29 mouse cellular contexts compared by ENCODE assay signal in the genomic region with DNA sequence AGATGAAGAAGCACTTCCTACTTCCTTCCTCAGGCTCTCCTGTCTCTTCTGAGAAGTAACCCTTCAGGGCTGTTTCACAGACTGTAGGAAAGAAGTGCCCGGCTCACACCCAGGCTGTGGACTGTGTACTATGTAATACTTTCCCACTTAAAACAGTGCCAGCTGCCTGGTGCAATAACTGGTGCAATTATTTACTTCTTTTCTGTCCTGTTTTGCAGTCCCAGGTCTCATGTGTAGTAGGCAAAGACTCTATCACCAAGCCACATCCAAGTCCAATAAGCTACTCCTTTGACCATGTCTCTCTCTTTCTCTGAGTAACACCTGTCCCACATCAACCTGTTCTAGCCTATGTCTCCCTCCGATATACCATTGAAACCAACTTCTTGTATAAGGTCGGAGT.
DNase-seq lines count a peak whose midpoint lies in the region; ATAC-seq and TF ChIP-seq lines count a peak whose summit lies in the region.
"Had no signal": no experiment of that assay in that cellular context is flagged by ENCODE, and none has a peak within 500 bp of the region (broad histone marks: within the 10 kb centered on the region; RNA-seq: fewer than 3 reads in every experiment).

No protein-coding gene starts in this region.

- no peaks in the 10 kb centered on the region; the same call in 1 of the 2 replicates for H3K36me3 ChIP-seq in heart, embryonic 10.5 days
- peaks cover 8% of the 10 kb centered on the region; the same call in 1 of the 2 replicates for H3K36me3 ChIP-seq in heart, embryonic 13.5 days
- H3K36me3 ChIP-seq in heart, postnatal 0 days (replicated peaks; ENCODE audit: control insufficient read depth, insufficient read depth, low read length): 0 out of 2 replicates have a peak, but pooled peaks cover 3% of the 10 kb centered on the region
- H3K36me3 ChIP-seq: embryonic facial prominence, embryonic 12.5 days; embryonic facial prominence, embryonic 15.5 days; G1E; hindbrain, embryonic 10.5 days; hindbrain, embryonic 13.5 days; intestine, embryonic 15.5 days had no signal

- 89% methylated on average over 3 of the region's 3 CpGs for WGBS in heart, embryonic 10.5 days
- WGBS in heart, embryonic 13.5 days: 77% methylated on average over 3 of the region's 3 CpGs
- 74% methylated on average over 3 of the region's 3 CpGs for WGBS in heart, postnatal 0 days

- peaks cover 13% of the 10 kb centered on the region; the same call in 1 of the 2 replicates for H3K4me1 ChIP-seq in heart, embryonic 10.5 days
- H3K4me1 ChIP-seq in heart, embryonic 13.5 days: peaks cover 28% of the 10 kb centered on the region
- peaks cover 19% of the 10 kb centered on the region for H3K4me1 ChIP-seq in heart, postnatal 0 days (ENCODE audit: control insufficient read depth, insufficient read depth)
- H3K4me1 ChIP-seq: embryonic facial prominence, embryonic 15.5 days; hindbrain, embryonic 13.5 days had no signal

- no peak for TF ChIP-seq CTCF in heart, postnatal 0 days (IDR thresholded peaks at IDR 0.05; ENCODE audit: low read depth)

- TF ChIP-seq EP300 in heart, postnatal 0 days (IDR thresholded peaks at IDR 0.05; ENCODE audit: low read depth): no peak

- H3K9ac ChIP-seq in heart, embryonic 13.5 days: no peak overlapping the region
- no peak overlapping the region for H3K9ac ChIP-seq in heart, postnatal 0 days (replicated peaks; ENCODE audit: low read depth, low read length)
- H3K9ac ChIP-seq: embryonic facial prominence, embryonic 12.5 days; embryonic facial prominence, embryonic 15.5 days; forebrain, postnatal 0 days; hindbrain, embryonic 13.5 days; intestine, embryonic 15.5 days had no signal

- intact Hi-C loops in heart, postnatal 25 days (cut with DNase I): no loop called here

- H3K9me3 ChIP-seq in heart, embryonic 10.5 days: no peaks in the 10 kb centered on the region
- no peaks in the 10 kb centered on the region for H3K9me3 ChIP-seq in heart, embryonic 13.5 days
- no peaks in the 10 kb centered on the region for H3K9me3 ChIP-seq in heart, postnatal 0 days (replicated peaks; ENCODE audit: control insufficient read depth, low read length)
- H3K9me3 ChIP-seq: embryonic facial prominence, embryonic 12.5 days; embryonic facial prominence, embryonic 15.5 days; G1E; hindbrain, embryonic 10.5 days; hindbrain, embryonic 13.5 days; intestine, embryonic 15.5 days had no signal

- no peak overlapping the region for H3K4me2 ChIP-seq in heart, embryonic 13.5 days
- H3K4me2 ChIP-seq in heart, postnatal 0 days (ENCODE audit: low read depth, low read length): no peak overlapping the region
- H3K4me2 ChIP-seq: embryonic facial prominence, embryonic 12.5 days; embryonic facial prominence, embryonic 15.5 days; hindbrain, embryonic 13.5 days; intestine, embryonic 15.5 days had no signal

- H3K27me3 ChIP-seq in heart, embryonic 10.5 days (ENCODE audit: insufficient read depth, poor library complexity, severe bottlenecking): no peaks in the 10 kb centered on the region
- no peaks in the 10 kb centered on the region for H3K27me3 ChIP-seq in heart, embryonic 13.5 days (replicated peaks)
- no peaks in the 10 kb centered on the region for H3K27me3 ChIP-seq in heart, postnatal 0 days (ENCODE audit: control insufficient read depth, insufficient read depth, low read length)
- H3K27me3 ChIP-seq: CH12.LX; embryonic facial prominence, embryonic 12.5 days; embryonic facial prominence, embryonic 15.5 days; hindbrain, embryonic 13.5 days; intestine, embryonic 15.5 days; Patski had no signal

- H3K27ac ChIP-seq in heart, embryonic 10.5 days: peak overlapping the region; percentile 30; the same call in 1 of the 2 replicates
- H3K27ac ChIP-seq in heart, embryonic 13.5 days (replicated peaks): peak overlapping the region; percentile 78
- H3K27ac ChIP-seq in heart, postnatal 0 days (ENCODE audit: low read depth): peak overlapping the region; percentile 91
- H3K27ac ChIP-seq: embryonic facial prominence, embryonic 12.5 days; embryonic facial prominence, embryonic 15.5 days; gastrocnemius, adult 2 months; hindbrain, embryonic 10.5 days; hindbrain, embryonic 13.5 days; intestine, embryonic 15.5 days had no signal

- no peak for ATAC-seq in heart, embryonic 13.5 days (ENCODE audit: extremely low read depth, insufficient number of reproducible peaks, low FRiP score, low TSS enrichment)
- no peak for ATAC-seq in heart, postnatal 0 days (ENCODE audit: insufficient read depth, low read depth)
- ATAC-seq: forebrain, embryonic 14.5 days; forebrain, postnatal 0 days; hindbrain, embryonic 16.5 days; intestine, embryonic 15.5 days; Patski had no signal

- H3K4me3 ChIP-seq in heart, embryonic 10.5 days: no peak overlapping the region
- H3K4me3 ChIP-seq in heart, embryonic 13.5 days: no peak overlapping the region
- no peak overlapping the region for H3K4me3 ChIP-seq in heart, postnatal 0 days (ENCODE audit: low read depth, low read length)
- H3K4me3 ChIP-seq: embryonic facial prominence, embryonic 12.5 days; embryonic facial prominence, embryonic 15.5 days; gastrocnemius, adult 2 months; hindbrain, embryonic 10.5 days; hindbrain, embryonic 13.5 days; intestine, embryonic 15.5 days had no signal

- DNase-seq in heart, embryonic 10.5 days (ENCODE audit: low spot score): no peak
- no peak for DNase-seq in heart, adult 11 months
- no peak for DNase-seq in heart, postnatal 25 days (ENCODE audit: low spot score)
- no peak for DNase-seq in heart, postnatal 0 days (ENCODE audit: low spot score)
- no peak for DNase-seq in heart, adult 8-10 months (ENCODE audit: low spot score)
- peak; percentile 13 for DNase-seq in adipocyte (ENCODE audit: low spot score)
- DNase-seq: adrenal gland, adult 2 months; adrenal gland, postnatal 14 days; B cell, adult 2 months; cerebellum, adult 11 months; cerebellum, adult 2 months; cerebellum, adult 9-11 months; cerebellum, postnatal 25 days; forebrain, postnatal 0 days; gastrocnemius, adult 2 months; gastrocnemius, postnatal 14 days; kidney, adult 11 months; kidney, adult 8-10 months had no signal

Comparison
In these comparisons a context has a peak if more than half of its experiments do, and no peak if none do; other contexts are left out.
1. H3K27ac ChIP-seq: peak in every context shown above with its lines; median percentile 91 in heart, postnatal 0 days; 78 in heart, embryonic 13.5 days; 30 in heart, embryonic 10.5 days.